Mouse (Mus musculus) cerebellum, adult 2 months (tissue): ENCODE results near the gene Etl4.

Source experiments
- CTCF ChIP-seq: fragments of 200-500 bp; IDR thresholded peaks from 2 replicates; pipeline ENCODE4 v1.5.1; 2011; ENCODE audit warnings: low read depth, mild to moderate bottlenecking, control low read depth, low read length, moderate library complexity, borderline replicate concordance; ENCODE audit not compliant: insufficient read depth
- POLR2A ChIP-seq: fragments of 200-500 bp; IDR thresholded peaks from 2 replicates; pipeline ENCODE4 v1.6.1; 2011; ENCODE audit warnings: low read length, control low read depth, borderline replicate concordance; ENCODE audit not compliant: insufficient read depth

GRCm38 (mm10) chr2:20125914-20126313 lies 216.3 kb downstream of the Etl4 start:
- no peak for TF ChIP-seq CTCF
- TF ChIP-seq POLR2A, result no peak
